ENCODE assay signal across 20 mouse cellular contexts in genomic region chr2:167889886-167890285, GRCm38 (mm10). TPM values are rescaled to one million over a fixed set of nuclear protein-coding genes. Genes with fewer than 3 reads are reported as not detected.
DNase-seq lines count a peak whose midpoint lies in the region; ATAC-seq and TF ChIP-seq lines count a peak whose summit lies in the region.
"Had no signal": no experiment of that assay in that cellular context is flagged by ENCODE, and none has a peak within 500 bp of the region (broad histone marks: within the 10 kb centered on the region; RNA-seq: fewer than 3 reads in every experiment).

No protein-coding gene starts in this region.

- TF ChIP-seq CTCF in lung, postnatal 0 days (IDR thresholded peaks at IDR 0.05): no peak

- no peaks in the 10 kb centered on the region for H3K9me3 ChIP-seq in lung, embryonic 16.5 days (ENCODE audit: control insufficient read depth, low read length)
- H3K9me3 ChIP-seq in lung, postnatal 0 days (ENCODE audit: low read length): no peaks in the 10 kb centered on the region
- H3K9me3 ChIP-seq: embryonic facial prominence, embryonic 12.5 days; forebrain, embryonic 15.5 days; heart, embryonic 15.5 days had no signal

- intact Hi-C loops in gastrocnemius, postnatal 14 days (cut with DNase I; ENCODE audit: low total_unique reads): no loop called here

- ATAC-seq in lung, embryonic 16.5 days (ENCODE audit: low read depth): no peak
- no peak for ATAC-seq in lung, postnatal 0 days
- ATAC-seq: activated CD4-positive, CD25-positive, alpha-beta regulatory T cell, adult 4 months; forebrain, embryonic 15.5 days; Patski had no signal

- H3K4me3 ChIP-seq in lung, embryonic 16.5 days (ENCODE audit: low read length): no peak overlapping the region
- no peak overlapping the region for H3K4me3 ChIP-seq in lung, postnatal 0 days (ENCODE audit: low read depth, low read length)
- H3K4me3 ChIP-seq: embryonic facial prominence, embryonic 12.5 days; forebrain, embryonic 15.5 days; heart, adult 2 months; heart, embryonic 15.5 days had no signal

- H3K27me3 ChIP-seq in lung, embryonic 16.5 days (ENCODE audit: control insufficient read depth, insufficient read depth, low read depth, low read length): no peaks in the 10 kb centered on the region
- no peaks in the 10 kb centered on the region for H3K27me3 ChIP-seq in lung, postnatal 0 days (replicated peaks; ENCODE audit: insufficient read depth, low read length)
- H3K27me3 ChIP-seq: embryonic facial prominence, embryonic 12.5 days; Patski had no signal

- DNase-seq in gastrocnemius, postnatal 14 days: peak; percentile 2
- DNase-seq in gastrocnemius, adult 18-20 months (ENCODE audit: low spot score): no peak
- DNase-seq in kidney, postnatal 10 days: peak; percentile 7
- DNase-seq in kidney, adult 9 months: no peak
- DNase-seq in lung, postnatal 0 days (ENCODE audit: low spot score): no peak
- DNase-seq in ovary, postnatal 14 days (ENCODE audit: low spot score): no peak
- DNase-seq: adrenal gland, postnatal 14 days; cerebellum, adult 11-12 months; cerebellum, adult 9-10 months; cerebellum, postnatal 25 days; gastrocnemius, postnatal 10 days; heart, adult 2 months; heart, postnatal 14 days had no signal

- 74% methylated on average over 4 of the region's 4 CpGs for WGBS in lung, embryonic 16.5 days
- WGBS in lung, postnatal 0 days: 72% methylated on average over 4 of the region's 4 CpGs

- TF ChIP-seq EP300 in lung, postnatal 0 days (IDR thresholded peaks at IDR 0.05): no peak

- H3K4me1 ChIP-seq in lung, embryonic 16.5 days (replicated peaks; ENCODE audit: control insufficient read depth, insufficient read depth, low read length): peaks cover 36% of the 10 kb centered on the region
- peaks cover 19% of the 10 kb centered on the region; the same call in 1 of the 2 replicates for H3K4me1 ChIP-seq in lung, postnatal 0 days (ENCODE audit: insufficient read depth, low read depth, low read length)

- H3K36me3 ChIP-seq in lung, embryonic 16.5 days (ENCODE audit: control insufficient read depth, insufficient read depth, low read length): no peaks in the 10 kb centered on the region
- H3K36me3 ChIP-seq in lung, postnatal 0 days (ENCODE audit: insufficient read depth, low read length): no peaks in the 10 kb centered on the region
- H3K36me3 ChIP-seq: embryonic facial prominence, embryonic 12.5 days; forebrain, embryonic 15.5 days; heart, embryonic 15.5 days had no signal

- H3K4me2 ChIP-seq in lung, embryonic 16.5 days (ENCODE audit: low read depth, low read length): no peak overlapping the region
- no peak overlapping the region for H3K4me2 ChIP-seq in lung, postnatal 0 days (replicated peaks; ENCODE audit: low read depth, low read length)
- H3K4me2 ChIP-seq: embryonic facial prominence, embryonic 12.5 days; forebrain, embryonic 15.5 days; heart, embryonic 15.5 days; hindbrain, embryonic 14.5 days had no signal

- H3K27ac ChIP-seq in lung, embryonic 16.5 days (ENCODE audit: low read length): no peak overlapping the region
- no peak overlapping the region for H3K27ac ChIP-seq in lung, postnatal 0 days (ENCODE audit: low read length)
- H3K27ac ChIP-seq: embryonic facial prominence, embryonic 12.5 days; forebrain, embryonic 15.5 days; heart, adult 2 months; heart, embryonic 15.5 days; hindbrain, embryonic 14.5 days had no signal

- 0 out of 2 replicates have a peak overlapping the region, but pooled peaks have one; percentile 6 for H3K9ac ChIP-seq in lung, embryonic 16.5 days (ENCODE audit: low read length)
- no peak overlapping the region for H3K9ac ChIP-seq in lung, postnatal 0 days (replicated peaks; ENCODE audit: low read depth)
- H3K9ac ChIP-seq: embryonic facial prominence, embryonic 12.5 days; forebrain, embryonic 15.5 days; heart, embryonic 15.5 days; hindbrain, embryonic 14.5 days had no signal

RNA-seq across cellular contexts. Expression of gene Ptpn1, which starts 42.0 kb away (rescaled TPM):
- 10 to 100 TPM; 13.9 to 15.6 TPM for total RNA-seq in gastrocnemius, postnatal 14 days (2021)
- 10 to 100 TPM; 17.6 to 19.3 TPM for total RNA-seq in gastrocnemius, adult 18-20 months (2021)
- 56.3 and 73.3 TPM in 2 replicates for polyA plus RNA-seq in lung, embryonic 16.5 days (2015; fragmentation: Nextera tagmentation; extraction: Ambion mirVana)
- 81.2 and 94.5 TPM in 2 replicates for polyA plus RNA-seq in lung, postnatal 0 days (2015; fragmentation: Nextera tagmentation; extraction: Ambion mirVana)

Comparison
In these comparisons a context has a peak if more than half of its experiments do, and no peak if none do; other contexts are left out.
1. DNase-seq: peak in gastrocnemius, postnatal 14 days (single experiment) and kidney, postnatal 10 days (single experiment); none in gastrocnemius, adult 18-20 months (single experiment), kidney, adult 9 months (single experiment), lung, postnatal 0 days (single experiment) and ovary, postnatal 14 days (single experiment).